Mouse (Mus musculus) heart, embryonic 13.5 days (tissue): ENCODE measurements around the gene Tmem207. TPM values are rescaled to one million over a fixed set of nuclear protein-coding genes. Genes with fewer than 3 reads are reported as not detected.
A peak's percentile ranks its signal among the peaks of the same experiment; 100 is the strongest.
"Not testable (repeated sequence)": the region's sequence is repeated elsewhere in the genome, so short reads cannot be mapped to it uniquely, and the experiment has no call there.

Source experiments
- ATAC-seq: fragments of 200-750 bp; cut with Nextera tagmentation; 2 replicates; pipeline ENCODE4 v1.8.0; 2017; ENCODE audit warnings: moderate TSS enrichment; ENCODE audit not compliant: insufficient number of reproducible peaks, low FRiP score, low TSS enrichment; ENCODE audit errors: extremely low read depth
- H3K27ac ChIP-seq: fragments of 300-500 bp; sonication (generic); replicated peaks from 2 replicates; pipeline ENCODE4 v1.5.1; 2015; ENCODE audit warnings: moderate library complexity, mild to moderate bottlenecking, inconsistent platforms
- H3K27me3 ChIP-seq: fragments of 300-500 bp; sonication (generic); replicated peaks from 2 replicates; pipeline ENCODE4 v1.6.1; 2015; ENCODE audit warnings: mild to moderate bottlenecking, inconsistent platforms
- H3K36me3 ChIP-seq: fragments of 300-500 bp; sonication (generic); 2 replicates; pipeline ENCODE4 v1.6.1; 2015; ENCODE audit warnings: mild to moderate bottlenecking, inconsistent platforms
- H3K4me1 ChIP-seq: fragments of 300-500 bp; sonication (generic); 2 replicates; pipeline ENCODE4 v1.6.1; 2015; ENCODE audit warnings: inconsistent platforms
- H3K4me2 ChIP-seq: fragments of 300-500 bp; sonication (generic); 2 replicates; pipeline ENCODE4 v1.6.1; 2015; ENCODE audit warnings: inconsistent platforms, mild to moderate bottlenecking, moderate library complexity
- H3K4me3 ChIP-seq: fragments of 300-500 bp; sonication (generic); 2 replicates; pipeline ENCODE4 v1.5.1; 2015; ENCODE audit warnings: moderate library complexity, mild to moderate bottlenecking, inconsistent platforms
- H3K9ac ChIP-seq: fragments of 300-500 bp; sonication (generic); 2 replicates; pipeline ENCODE4 v1.6.1; 2015; ENCODE audit warnings: inconsistent platforms, mild to moderate bottlenecking, moderate library complexity
- H3K9me3 ChIP-seq: fragments of 300-500 bp; sonication (generic); 2 replicates; pipeline ENCODE4 v1.6.1; 2016; ENCODE audit warnings: inconsistent platforms
- WGBS: fragments of 180-500 bp; shearing (Covaris S2); methylation state at CpG from one replicate; pipeline ENCODE4 v1.1.7; 2015; ENCODE audit warnings: mixed read lengths; 5-methylcytosine and 5-hydroxymethylcytosine counted together
- polyA plus RNA-seq: library from polyadenylated mRNA; unstranded; fragments of >200 nt; fragmentation: Nextera tagmentation; extraction: Ambion mirVana; gene quantifications from 2 replicates; pipeline ENCODE4 v1.2.1, GENCODE M21; 2015

The Tmem207 gene
- polyA plus RNA-seq, 1 experiment from 2014 or later: not detected

GRCm38 (mm10) chr16:26530451-26530850 is 3.9 kb upstream of the Tmem207 start:
- H3K4me1 ChIP-seq: no peaks in the 10 kb centered on the region
- ATAC-seq: no peak
- WGBS: 73% methylated on average over 1 of the region's 1 CpGs
- H3K4me2 ChIP-seq: no peak overlapping the region
- no peaks in the 10 kb centered on the region for H3K9me3 ChIP-seq
- no peak overlapping the region for H3K27ac ChIP-seq
- H3K4me3 ChIP-seq: no peak overlapping the region
- no peaks in the 10 kb centered on the region for H3K36me3 ChIP-seq
- no peaks in the 10 kb centered on the region for H3K27me3 ChIP-seq
- no peak overlapping the region for H3K9ac ChIP-seq

- Histone ChIP-seq H3K36me3 (no peaks in the 10 kb centered on the region), H3K27me3 (no peaks in the 10 kb centered on the region), H3K9ac (no peak overlapping the region), H3K4me1 (no peaks in the 10 kb centered on the region), H3K4me2 (no peak overlapping the region), H3K27ac (no peak overlapping the region), H3K9me3 (no peaks in the 10 kb centered on the region), H3K4me3 (no peak overlapping the region)
- 71% methylated on average over 10 of the region's 10 CpGs for WGBS
- no peak for ATAC-seq
These were observed 1.5 kb upstream of the Tmem207 start for GRCm38 (mm10) chr16:26527931-26528666.

- H3K4me3 ChIP-seq: no peak overlapping the region
- WGBS: 72% methylated on average over 5 of the region's 5 CpGs
- H3K4me1 ChIP-seq: no peaks in the 10 kb centered on the region
- no peak for ATAC-seq
- no peaks in the 10 kb centered on the region for H3K36me3 ChIP-seq
- H3K27me3 ChIP-seq: no peaks in the 10 kb centered on the region
- H3K27ac ChIP-seq: no peak overlapping the region
- no peak overlapping the region for H3K9ac ChIP-seq
- H3K4me2 ChIP-seq: no peak overlapping the region
- H3K9me3 ChIP-seq: no peaks in the 10 kb centered on the region
These were observed 737 bp downstream of the Tmem207 start for GRCm38 (mm10) chr16:26525832-26526231.

- no peaks in the 10 kb centered on the region for H3K4me1 ChIP-seq
- WGBS: 50% methylated on average over 2 of the region's 2 CpGs
- no peak overlapping the region for H3K4me2 ChIP-seq
- H3K27ac ChIP-seq: no peak overlapping the region
- no peaks in the 10 kb centered on the region for H3K36me3 ChIP-seq
- no peaks in the 10 kb centered on the region for H3K9me3 ChIP-seq
- H3K9ac ChIP-seq: no peak overlapping the region
- no peaks in the 10 kb centered on the region for H3K27me3 ChIP-seq
- no peak overlapping the region for H3K4me3 ChIP-seq
- no peak for ATAC-seq
These were observed 7.0 kb downstream of the Tmem207 start for GRCm38 (mm10) chr16:26519596-26519995.

DNA sequence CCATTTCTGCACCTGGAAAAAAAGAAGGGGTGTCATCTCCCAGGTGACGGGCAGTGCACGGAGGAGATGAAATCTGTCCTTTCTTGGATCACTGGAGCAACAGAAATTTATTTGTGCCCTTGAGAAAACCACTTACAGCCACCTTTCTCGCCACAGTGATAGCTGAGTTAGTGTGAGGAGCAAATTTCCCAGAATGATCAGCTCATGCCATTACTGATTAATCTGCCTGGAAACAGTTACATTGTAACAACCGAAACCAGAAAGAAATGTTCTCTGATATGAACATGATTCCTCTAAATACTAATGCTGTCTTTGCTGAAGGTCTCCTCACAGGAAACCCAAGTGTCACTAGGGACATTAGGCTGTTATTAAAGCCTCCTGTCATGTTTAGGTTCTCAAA is 21.6 kb downstream of the Tmem207 start:
- H3K4me1 ChIP-seq: peaks cover 10% of the 10 kb centered on the region
- H3K36me3 ChIP-seq: no peaks in the 10 kb centered on the region
- no peak for ATAC-seq
- H3K9ac ChIP-seq: no peak overlapping the region
- H3K4me2 ChIP-seq: no peak overlapping the region
- WGBS: 73% methylated on average over 4 of the region's 4 CpGs
- H3K4me3 ChIP-seq: no peak overlapping the region
- no peak overlapping the region for H3K27ac ChIP-seq
- no peaks in the 10 kb centered on the region for H3K9me3 ChIP-seq
- H3K27me3 ChIP-seq: no peaks in the 10 kb centered on the region

GRCm38 (mm10) chr16:26500738-26501137 is 25.8 kb downstream of the Tmem207 start:
- peak overlapping the region; percentile 70 for H3K27ac ChIP-seq
- peaks cover 10% of the 10 kb centered on the region for H3K4me1 ChIP-seq
- ATAC-seq: no peak
- peak overlapping the region; percentile 16; the same call in 1 of the 2 replicates for H3K4me2 ChIP-seq
- H3K4me3 ChIP-seq: no peak overlapping the region
- WGBS: 50% methylated on average over 3 of the region's 3 CpGs
- H3K27me3 ChIP-seq: no peaks in the 10 kb centered on the region
- no peak overlapping the region for H3K9ac ChIP-seq
- H3K9me3 ChIP-seq: no peaks in the 10 kb centered on the region
- no peaks in the 10 kb centered on the region for H3K36me3 ChIP-seq

DNA sequence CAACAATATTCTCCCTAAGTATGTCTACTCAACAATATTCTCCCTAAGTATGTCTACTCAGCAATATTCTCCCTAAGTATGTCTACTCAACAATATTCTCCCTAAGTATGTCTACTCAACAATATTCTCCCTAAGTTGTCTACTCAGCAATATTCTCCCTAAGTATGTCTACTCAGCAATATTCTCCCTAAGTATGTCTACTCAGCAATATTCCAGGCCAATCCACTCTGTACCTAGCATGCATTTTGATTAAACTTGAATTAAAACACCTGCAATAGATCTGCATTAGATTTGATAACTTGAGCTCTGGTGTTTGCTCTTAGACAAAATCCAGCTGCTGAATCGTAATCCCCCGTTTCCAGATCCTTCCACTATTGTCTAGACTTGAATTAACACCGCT is 26.9 kb downstream of the Tmem207 start:
- not testable (repeated sequence) for ATAC-seq, H3K4me2 ChIP-seq, H3K9me3 ChIP-seq, H3K36me3 ChIP-seq, H3K4me3 ChIP-seq, H3K27me3 ChIP-seq, H3K27ac ChIP-seq, H3K9ac ChIP-seq
- H3K4me1 ChIP-seq: peaks cover 10% of the 10 kb centered on the region
- WGBS: 81% methylated on average over 3 of the region's 3 CpGs

GRCm38 (mm10) chr16:26495721-26496120 is 30.8 kb downstream of the Tmem207 start:
- H3K4me1 ChIP-seq: peaks cover 5% of the 10 kb centered on the region
- H3K9ac ChIP-seq: no peak overlapping the region
- H3K9me3 ChIP-seq: no peaks in the 10 kb centered on the region
- no peak for ATAC-seq
- 15% methylated on average over 2 of the region's 2 CpGs for WGBS
- H3K4me3 ChIP-seq: no peak overlapping the region
- H3K4me2 ChIP-seq: no peak overlapping the region
- no peaks in the 10 kb centered on the region for H3K27me3 ChIP-seq
- no peaks in the 10 kb centered on the region for H3K36me3 ChIP-seq
- H3K27ac ChIP-seq: no peak overlapping the region

GRCm38 (mm10) chr16:26471254-26471653 is 55.3 kb downstream of the Tmem207 start:
- Histone ChIP-seq H3K9ac (no peak overlapping the region), H3K36me3 (no peaks in the 10 kb centered on the region), H3K27ac (no peak overlapping the region), H3K4me2 (no peak overlapping the region), H3K27me3 (no peaks in the 10 kb centered on the region), H3K9me3 (no peaks in the 10 kb centered on the region), H3K4me3 (no peak overlapping the region), H3K4me1 (no peaks in the 10 kb centered on the region)
- WGBS: 83% methylated on average over 4 of the region's 4 CpGs
- no peak for ATAC-seq

- no peaks in the 10 kb centered on the region for H3K9me3 ChIP-seq
- H3K4me2 ChIP-seq: no peak overlapping the region
- no peak overlapping the region for H3K9ac ChIP-seq
- H3K4me3 ChIP-seq: no peak overlapping the region
- H3K4me1 ChIP-seq: no peaks in the 10 kb centered on the region
- WGBS: 61% methylated on average over 4 of the region's 4 CpGs
- no peak overlapping the region for H3K27ac ChIP-seq
- ATAC-seq: no peak
- H3K27me3 ChIP-seq: no peaks in the 10 kb centered on the region
- no peaks in the 10 kb centered on the region for H3K36me3 ChIP-seq
These were observed 60.0 kb downstream of the Tmem207 start for GRCm38 (mm10) chr16:26466535-26466934.

DNA sequence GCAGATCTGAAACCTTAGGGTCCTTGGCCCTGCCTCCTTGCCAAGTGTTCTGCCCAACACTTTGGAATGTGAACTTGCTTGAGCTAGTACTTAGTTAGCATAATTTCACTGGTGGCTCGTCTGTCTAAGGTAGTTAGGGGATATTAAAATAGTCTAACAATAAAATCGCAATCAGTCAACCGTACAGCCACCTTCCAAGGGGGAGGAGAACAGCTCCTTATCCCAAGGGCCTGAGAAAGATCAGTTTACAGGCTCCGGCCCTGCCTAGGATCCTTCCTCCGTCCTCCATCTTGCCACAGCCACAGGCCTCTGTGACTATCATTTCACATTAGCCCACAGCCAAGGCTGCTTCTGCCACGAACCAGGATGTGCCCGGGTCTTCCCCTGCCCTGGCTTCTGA is 63.7 kb downstream of the Tmem207 start, which contains the start of gene Cldn16:
Gene Cldn16 (plus strand): TSS at position 301 of the 400 bp plus-strand sequence.
- Histone ChIP-seq H3K4me3 (no peak within 1 kb of the TSS), H3K9ac (no peak within 1 kb of the TSS), H3K9me3 (no peaks in the 10 kb centered on the region), H3K27me3 (no peaks in the 10 kb centered on the region), H3K27ac (no peak within 1 kb of the TSS), H3K4me1 (no peaks in the 10 kb centered on the region), H3K4me2 (no peak within 1 kb of the TSS), H3K36me3 (no peaks in the 10 kb centered on the region)
- 80% methylated on average over 7 of the region's 7 CpGs for WGBS
- no peak for ATAC-seq

DNA sequence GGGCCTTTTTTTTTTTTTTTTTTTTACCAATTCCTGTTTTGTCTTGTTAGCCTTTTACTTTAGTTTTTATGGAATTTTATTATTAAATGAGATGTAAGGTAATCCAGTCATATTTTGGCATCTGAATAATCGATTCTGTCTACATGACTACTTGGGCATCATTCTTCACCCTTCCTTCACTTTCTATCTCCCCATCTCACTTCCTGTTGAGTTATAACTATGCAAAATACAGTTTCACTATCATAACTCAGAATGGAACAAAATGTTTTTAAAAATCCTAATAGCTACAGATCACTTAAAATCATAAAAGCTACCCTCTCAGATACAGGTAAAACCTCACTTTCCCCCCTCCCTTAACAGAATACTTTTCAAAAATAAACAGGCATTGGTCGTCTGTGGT is 70.4 kb downstream of the Tmem207 start:
- Histone ChIP-seq H3K9ac (no peak overlapping the region), H3K36me3 (no peaks in the 10 kb centered on the region), H3K4me1 (no peaks in the 10 kb centered on the region), H3K9me3 (no peaks in the 10 kb centered on the region), H3K27me3 (no peaks in the 10 kb centered on the region), H3K4me3 (no peak overlapping the region), H3K4me2 (no peak overlapping the region), H3K27ac (no peak overlapping the region)
- ATAC-seq: no peak
- WGBS: 79% methylated on average over 2 of the region's 2 CpGs
